ENCODE assay signal across 20 mouse cellular contexts in genomic region chr8:110417801-110418200, GRCm38 (mm10).
DNase-seq lines count a peak whose midpoint lies in the region; ATAC-seq lines count a peak whose summit lies in the region.
"Had no signal": no experiment of that assay in that cellular context is flagged by ENCODE, and none has a peak within 500 bp of the region (broad histone marks: within the 10 kb centered on the region; RNA-seq: fewer than 3 reads in every experiment).

No protein-coding gene starts in this region.

- no peaks in the 10 kb centered on the region for H3K27me3 ChIP-seq in kidney, embryonic 16.5 days (ENCODE audit: insufficient read depth, low read length)
- peaks cover 11% of the 10 kb centered on the region for H3K27me3 ChIP-seq in forebrain, embryonic 10.5 days (ENCODE audit: poor library complexity, severe bottlenecking)
- H3K27me3 ChIP-seq: embryonic facial prominence, embryonic 15.5 days; heart, embryonic 15.5 days; hindbrain, embryonic 15.5 days had no signal

- H3K9ac ChIP-seq in kidney, embryonic 16.5 days (replicated peaks; ENCODE audit: low read length), result no peak overlapping the region
- H3K9ac ChIP-seq: embryonic facial prominence, embryonic 15.5 days; forebrain, embryonic 12.5 days; heart, embryonic 15.5 days; hindbrain, embryonic 15.5 days had no signal

- no peak overlapping the region for H3K27ac ChIP-seq in kidney, embryonic 16.5 days (ENCODE audit: low read length)
- H3K27ac ChIP-seq in forebrain, embryonic 10.5 days, result no peak overlapping the region
- H3K27ac ChIP-seq: embryonic facial prominence, embryonic 15.5 days; forebrain, embryonic 12.5 days; heart, adult 2 months; heart, embryonic 15.5 days; hindbrain, embryonic 15.5 days had no signal

- no peak overlapping the region for H3K4me2 ChIP-seq in kidney, embryonic 16.5 days (replicated peaks; ENCODE audit: low read depth, low read length)
- H3K4me2 ChIP-seq: embryonic facial prominence, embryonic 15.5 days; forebrain, embryonic 12.5 days; heart, embryonic 11.5 days; heart, embryonic 15.5 days; hindbrain, embryonic 15.5 days had no signal

- DNase-seq in kidney, adult 8-10 months, result peak; percentile 41 to 43
- DNase-seq in kidney, postnatal 25 days, result peak; percentile 50 to 82
- no peak for DNase-seq in cerebellum, postnatal 25 days
- no peak for DNase-seq in lung, postnatal 36 days
- no peak for DNase-seq in forebrain, embryonic 10.5 days (ENCODE audit: extremely low spot score, low spot score)
- DNase-seq: adrenal gland, adult 2 months; adrenal gland, postnatal 25 days; cerebellum, adult 18-20 months; cerebellum, adult 9-11 months; gastrocnemius, postnatal 14 days; heart, adult 2 months; heart, postnatal 36 days had no signal

- WGBS in kidney, embryonic 16.5 days, result 66% methylated on average over 7 of the region's 7 CpGs
- WGBS in forebrain, embryonic 10.5 days, result 82% methylated on average over 7 of the region's 7 CpGs

- no peaks in the 10 kb centered on the region for H3K36me3 ChIP-seq in kidney, embryonic 16.5 days (ENCODE audit: insufficient read depth, low read length)
- H3K36me3 ChIP-seq in forebrain, embryonic 10.5 days (replicated peaks), result no peaks in the 10 kb centered on the region
- H3K36me3 ChIP-seq: embryonic facial prominence, embryonic 15.5 days; forebrain, embryonic 12.5 days; heart, embryonic 15.5 days; hindbrain, embryonic 15.5 days had no signal

- H3K4me3 ChIP-seq in kidney, embryonic 16.5 days (ENCODE audit: low read length), result no peak overlapping the region
- no peak overlapping the region for H3K4me3 ChIP-seq in forebrain, embryonic 10.5 days
- H3K4me3 ChIP-seq: embryonic facial prominence, embryonic 15.5 days; erythroblast, embryonic 14.5 days; forebrain, embryonic 12.5 days; heart, adult 2 months; heart, embryonic 15.5 days; hindbrain, embryonic 15.5 days had no signal

- peak; percentile 46; the same call in 1 of the 2 replicates for ATAC-seq in kidney, embryonic 16.5 days (ENCODE audit: low FRiP score, low TSS enrichment)
- ATAC-seq: forebrain, embryonic 16.5 days had no signal

- H3K4me1 ChIP-seq in kidney, embryonic 16.5 days (ENCODE audit: insufficient read depth, low read length), result no peaks in the 10 kb centered on the region
- H3K4me1 ChIP-seq in forebrain, embryonic 10.5 days, result peaks cover 22% of the 10 kb centered on the region
- H3K4me1 ChIP-seq: embryonic facial prominence, embryonic 15.5 days had no signal

- no peaks in the 10 kb centered on the region for H3K9me3 ChIP-seq in kidney, embryonic 16.5 days (ENCODE audit: low read length)
- no peaks in the 10 kb centered on the region for H3K9me3 ChIP-seq in forebrain, embryonic 10.5 days
- H3K9me3 ChIP-seq: embryonic facial prominence, embryonic 15.5 days; forebrain, embryonic 12.5 days; heart, embryonic 15.5 days; hindbrain, embryonic 15.5 days had no signal

Comparison
In these comparisons a context has a peak if more than half of its experiments do, and no peak if none do; other contexts are left out.
1. DNase-seq: peak in kidney, adult 8-10 months (2 of 2) and kidney, postnatal 25 days (2 of 2); none in cerebellum, postnatal 25 days (0 of 2), lung, postnatal 36 days (single experiment) and forebrain, embryonic 10.5 days (single experiment).